ENCODE assay signal across 9 mouse cellular contexts in the genomic region with DNA sequence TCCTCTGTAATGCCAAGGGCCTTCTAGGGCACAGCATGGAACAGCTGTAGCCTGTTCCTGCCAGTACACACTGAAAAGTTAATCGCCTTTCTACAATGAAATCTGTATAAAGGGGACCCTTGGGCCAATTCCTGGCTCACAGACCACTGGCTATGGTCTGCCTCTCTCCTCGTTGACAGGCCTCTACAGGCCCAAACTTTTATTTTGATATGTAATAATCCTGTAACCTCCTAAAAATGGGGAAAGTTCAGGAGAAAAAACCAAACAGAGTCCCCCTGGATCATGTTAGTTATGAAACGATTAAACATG. TPM values are rescaled to one million over a fixed set of nuclear protein-coding genes. Genes with fewer than 3 reads are reported as not detected.
DNase-seq lines count a peak whose midpoint lies in the region; ATAC-seq and TF ChIP-seq lines count a peak whose summit lies in the region.
"Had no signal": no experiment of that assay in that cellular context is flagged by ENCODE, and none has a peak within 500 bp of the region (broad histone marks: within the 10 kb centered on the region; RNA-seq: fewer than 3 reads in every experiment).

No protein-coding gene starts in this region.

- H3K4me3 ChIP-seq in kidney, embryonic 15.5 days (replicated peaks) = peak overlapping the region; percentile 94
- peak overlapping the region; percentile 92; the same call in 1 of the 2 replicates for H3K4me3 ChIP-seq in cortical plate, adult 2 months (ENCODE audit: insufficient read depth, low read length)
- peak overlapping the region; percentile 54 for H3K4me3 ChIP-seq in hindbrain, embryonic 14.5 days (replicated peaks; ENCODE audit: low read length)
- peak overlapping the region; percentile 94 for H3K4me3 ChIP-seq in midbrain, embryonic 13.5 days (replicated peaks)

- no peak for TF ChIP-seq POLR2A in cortical plate, adult 2 months (IDR thresholded peaks at IDR 0.05; ENCODE audit: extremely low read depth, insufficient read depth, low read length)

- peak overlapping the region; percentile 97 for H3K27ac ChIP-seq in kidney, embryonic 15.5 days
- H3K27ac ChIP-seq in cortical plate, adult 2 months (ENCODE audit: insufficient read depth, low read length) = peak overlapping the region; percentile 100
- H3K27ac ChIP-seq in hindbrain, embryonic 14.5 days = peak overlapping the region; percentile 98
- H3K27ac ChIP-seq in midbrain, embryonic 13.5 days = peak overlapping the region; percentile 97

- WGBS in kidney, embryonic 15.5 days = 46% methylated on average over 3 of the region's 3 CpGs
- 51% methylated on average over 3 of the region's 3 CpGs for WGBS in hindbrain, embryonic 14.5 days
- 54% methylated on average over 3 of the region's 3 CpGs for WGBS in midbrain, embryonic 13.5 days

- no peaks in the 10 kb centered on the region for H3K27me3 ChIP-seq in kidney, embryonic 15.5 days
- no peaks in the 10 kb centered on the region for H3K27me3 ChIP-seq in hindbrain, embryonic 14.5 days (ENCODE audit: control insufficient read depth, insufficient read depth, low read length)
- peaks cover 1% of the 10 kb centered on the region; the same call in 1 of the 2 replicates for H3K27me3 ChIP-seq in midbrain, embryonic 13.5 days

- TF ChIP-seq CTCF in cortical plate, adult 2 months (IDR thresholded peaks at IDR 0.05; ENCODE audit: extremely low read depth, insufficient read depth, low read length) = no peak

- peaks cover 38% of the 10 kb centered on the region for H3K4me1 ChIP-seq in kidney, embryonic 15.5 days
- H3K4me1 ChIP-seq in cortical plate, adult 2 months (ENCODE audit: control insufficient read depth, insufficient read depth, low read length) = peaks cover 8% of the 10 kb centered on the region
- peaks cover 23% of the 10 kb centered on the region for H3K4me1 ChIP-seq in hindbrain, embryonic 14.5 days (replicated peaks; ENCODE audit: control insufficient read depth, insufficient read depth, low read length)
- peaks cover 51% of the 10 kb centered on the region for H3K4me1 ChIP-seq in midbrain, embryonic 13.5 days (replicated peaks)

- no peaks in the 10 kb centered on the region for H3K36me3 ChIP-seq in kidney, embryonic 15.5 days
- H3K36me3 ChIP-seq in hindbrain, embryonic 14.5 days (replicated peaks; ENCODE audit: control insufficient read depth, insufficient read depth) = no peaks in the 10 kb centered on the region
- H3K36me3 ChIP-seq in midbrain, embryonic 13.5 days = no peaks in the 10 kb centered on the region

- no peak for DNase-seq in kidney, postnatal 36 days
- DNase-seq in hindbrain, embryonic 14.5 days (ENCODE audit: low spot score) = no peak
- DNase-seq in spleen, postnatal 36 days (ENCODE audit: low spot score in 2 of 2) = no peak
- no peak for DNase-seq in adrenal gland, postnatal 14 days
- DNase-seq in frontal cortex, postnatal 10 days (ENCODE audit: low spot score in 2 of 2) = no peak

- no peak for ATAC-seq in kidney, embryonic 15.5 days (replicated peaks; ENCODE audit: low FRiP score)
- no peak for ATAC-seq in hindbrain, embryonic 14.5 days (ENCODE audit: low FRiP score)
- ATAC-seq in midbrain, embryonic 13.5 days = no peak

- peak overlapping the region; percentile 95 for H3K9ac ChIP-seq in kidney, embryonic 15.5 days
- peak overlapping the region; percentile 82 for H3K9ac ChIP-seq in hindbrain, embryonic 14.5 days
- H3K9ac ChIP-seq in midbrain, embryonic 13.5 days (replicated peaks) = peak overlapping the region; percentile 95

- H3K9me3 ChIP-seq in kidney, embryonic 15.5 days (replicated peaks) = no peaks in the 10 kb centered on the region
- no peaks in the 10 kb centered on the region for H3K9me3 ChIP-seq in hindbrain, embryonic 14.5 days (ENCODE audit: control insufficient read depth, low read length)
- no peaks in the 10 kb centered on the region for H3K9me3 ChIP-seq in midbrain, embryonic 13.5 days

- peak overlapping the region; percentile 74 for H3K4me2 ChIP-seq in kidney, embryonic 15.5 days
- H3K4me2 ChIP-seq in hindbrain, embryonic 14.5 days (replicated peaks) = peak overlapping the region; percentile 76
- H3K4me2 ChIP-seq in midbrain, embryonic 13.5 days (replicated peaks) = peak overlapping the region; percentile 69

RNA-seq across cellular contexts. Expression of a gene that starts 6.4 kb away (rescaled TPM):
- 19.9 and 22.7 TPM in 2 replicates for polyA plus RNA-seq in kidney, embryonic 15.5 days (2015; fragmentation: Nextera tagmentation; extraction: Ambion mirVana)
- polyA plus RNA-seq in cortical plate, adult 2 months (2012; rRNA removed) = 10.3 and 10.4 TPM in 2 replicates
- polyA plus RNA-seq in hindbrain, embryonic 14.5 days (2014; fragmentation: Nextera tagmentation; extraction: Ambion mirVana) = 14.4 and 14.9 TPM in 2 replicates
- 18.5 and 19.6 TPM in 2 replicates for polyA plus RNA-seq in midbrain, embryonic 13.5 days (2015; fragmentation: Nextera tagmentation; extraction: Ambion mirVana)
- 15.5 and 18.3 TPM in 2 replicates for total RNA-seq in adrenal gland, postnatal 14 days (2021)

RNA-seq across cellular contexts. Expression of a gene that starts 32.5 kb away (rescaled TPM):
- 34.3 and 42.6 TPM in 2 replicates for polyA plus RNA-seq in kidney, embryonic 15.5 days (2015; fragmentation: Nextera tagmentation; extraction: Ambion mirVana)
- polyA plus RNA-seq in cortical plate, adult 2 months (2012; rRNA removed) = 40.8 and 41.4 TPM in 2 replicates
- 27.5 and 28.9 TPM in 2 replicates for polyA plus RNA-seq in hindbrain, embryonic 14.5 days (2014; fragmentation: Nextera tagmentation; extraction: Ambion mirVana)
- 18.2 and 18.3 TPM in 2 replicates for polyA plus RNA-seq in midbrain, embryonic 13.5 days (2015; fragmentation: Nextera tagmentation; extraction: Ambion mirVana)
- 28.3 and 31.9 TPM in 2 replicates for total RNA-seq in adrenal gland, postnatal 14 days (2021)

RNA-seq across cellular contexts. Expression of a gene that starts 36.9 kb away (rescaled TPM):
- 1.4 and 1.5 TPM in 2 replicates for polyA plus RNA-seq in kidney, embryonic 15.5 days (2015; fragmentation: Nextera tagmentation; extraction: Ambion mirVana)
- polyA plus RNA-seq in cortical plate, adult 2 months (2012; rRNA removed) = 0.69 and 0.85 TPM in 2 replicates
- 0.09 and 0.16 TPM in 2 replicates for polyA plus RNA-seq in hindbrain, embryonic 14.5 days (2014; fragmentation: Nextera tagmentation; extraction: Ambion mirVana)
- polyA plus RNA-seq in midbrain, embryonic 13.5 days (2015; fragmentation: Nextera tagmentation; extraction: Ambion mirVana) = 0.07 and 0.13 TPM in 2 replicates
- total RNA-seq in adrenal gland, postnatal 14 days (2021) = 0.22 and 0.30 TPM in 2 replicates
- total RNA-seq: gastrocnemius, postnatal 36 days had no signal

RNA-seq across cellular contexts. Expression of a gene that starts 48.4 kb away (rescaled TPM):
- 37.6 and 38.7 TPM in 2 replicates for polyA plus RNA-seq in kidney, embryonic 15.5 days (2015; fragmentation: Nextera tagmentation; extraction: Ambion mirVana)
- polyA plus RNA-seq in cortical plate, adult 2 months (2012; rRNA removed) = not detected in 2 replicates
- polyA plus RNA-seq in hindbrain, embryonic 14.5 days (2014; fragmentation: Nextera tagmentation; extraction: Ambion mirVana) = 0.16 TPM in 2 replicates
- 0.10 TPM in 1 of 2 replicates, not detected in the other for polyA plus RNA-seq in midbrain, embryonic 13.5 days (2015; fragmentation: Nextera tagmentation; extraction: Ambion mirVana)
- 0.37 TPM in 1 of 2 replicates, not detected in the other for total RNA-seq in adrenal gland, postnatal 14 days (2021)
- total RNA-seq: gastrocnemius, postnatal 36 days had no signal

RNA-seq across cellular contexts. Expression of a gene that starts 53.4 kb away (rescaled TPM):
- polyA plus RNA-seq in kidney, embryonic 15.5 days (2015; fragmentation: Nextera tagmentation; extraction: Ambion mirVana) = 38.2 and 38.8 TPM in 2 replicates
- 4.4 and 6.3 TPM in 2 replicates for polyA plus RNA-seq in cortical plate, adult 2 months (2012; rRNA removed)
- polyA plus RNA-seq in hindbrain, embryonic 14.5 days (2014; fragmentation: Nextera tagmentation; extraction: Ambion mirVana) = 11.5 and 12.7 TPM in 2 replicates
- 18.4 and 18.6 TPM in 2 replicates for polyA plus RNA-seq in midbrain, embryonic 13.5 days (2015; fragmentation: Nextera tagmentation; extraction: Ambion mirVana)
- 15.9 and 18.3 TPM in 2 replicates for total RNA-seq in adrenal gland, postnatal 14 days (2021)
